Mouse (Mus musculus) forebrain, embryonic 14.5 days (tissue): ENCODE data around the gene Apmap. TPM values are rescaled to one million over a fixed set of nuclear protein-coding genes. Genes with fewer than 3 reads are reported as not detected.

Experiments
- ATAC-seq: fragments of 200-750 bp; cut with Nextera tagmentation; 2 replicates; pipeline ENCODE4 v1.8.0; 2017; ENCODE audit warnings: mild to moderate bottlenecking, moderate library complexity
- DNase-seq: peaks from one replicate; pipeline ENCODE4 v3.0.0-alpha.2; 2015; ENCODE audit warnings: low spot score
- H3K27ac ChIP-seq: fragments of 300-500 bp; sonication (generic); 2 replicates; pipeline ENCODE4 v1.5.1; 2014; ENCODE audit warnings: low read depth, mild to moderate bottlenecking, control low read depth, low read length, moderate library complexity
- H3K27me3 ChIP-seq: fragments of 300-500 bp; sonication (generic); replicated peaks from 2 replicates; pipeline ENCODE4 v1.6.1; 2014; ENCODE audit warnings: low read length, control low read depth, mixed read lengths; ENCODE audit not compliant: control insufficient read depth, insufficient read depth
- H3K36me3 ChIP-seq: fragments of 300-500 bp; sonication (generic); 2 replicates; pipeline ENCODE4 v1.6.1; 2014; ENCODE audit warnings: low read length, control low read depth; ENCODE audit not compliant: control insufficient read depth, insufficient read depth
- H3K4me1 ChIP-seq: fragments of 300-500 bp; sonication (generic); 2 replicates; pipeline ENCODE4 v1.6.1; 2014; ENCODE audit warnings: antibody characterized with exemption, low read length, control low read depth; ENCODE audit not compliant: control insufficient read depth, insufficient read depth
- H3K4me2 ChIP-seq: fragments of 300-500 bp; sonication (generic); 2 replicates; pipeline ENCODE4 v1.6.1; 2014; ENCODE audit warnings: mild to moderate bottlenecking, control low read depth, low read length
- H3K4me3 ChIP-seq: fragments of 300-500 bp; sonication (generic); 2 replicates; pipeline ENCODE4 v1.5.1; 2014; ENCODE audit warnings: low read depth, low read length, control low read depth
- H3K9ac ChIP-seq: fragments of 300-500 bp; sonication (generic); 2 replicates; pipeline ENCODE4 v1.6.1; 2014; ENCODE audit warnings: mild to moderate bottlenecking, low read length, control low read depth, moderate library complexity
- H3K9me3 ChIP-seq: fragments of 300-500 bp; sonication (generic); replicated peaks from 2 replicates; pipeline ENCODE4 v1.6.1; 2016; ENCODE audit warnings: low read length, control low read depth, mixed read lengths; ENCODE audit not compliant: control insufficient read depth
- WGBS: fragments of 180-500 bp; shearing (Covaris S2); extraction: QIAGEN DNeasy Blood & Tissue Kit; methylation state at CpG from one replicate; pipeline ENCODE4 v1.1.7; 2014; 5-methylcytosine and 5-hydroxymethylcytosine counted together
- polyA plus RNA-seq: library from polyadenylated mRNA; unstranded; fragments of >200 nt; fragmentation: Nextera tagmentation; extraction: Ambion mirVana; gene quantifications from 2 replicates; pipeline ENCODE4 v1.2.1, GENCODE M21; 2014

Gene Apmap
- polyA plus RNA-seq, 1 experiment from 2014 or later = 45.9 TPM

- Histone ChIP-seq H3K9ac (peak overlapping the region; percentile 17; the same call in 1 of the 2 replicates), H3K9me3 (no peaks in the 10 kb centered on the region), H3K27ac (peak overlapping the region; percentile 46; the same call in 1 of the 2 replicates), H3K4me2 (no peak overlapping the region), H3K4me1 (peaks cover 37% of the 10 kb centered on the region), H3K27me3 (no peaks in the 10 kb centered on the region), H3K36me3 (no peaks in the 10 kb centered on the region), H3K4me3 (no peak overlapping the region)
- no peak for DNase-seq
- WGBS = 36% methylated on average over 14 of the region's 14 CpGs
- no peak for ATAC-seq
Observed at GRCm38 (mm10) chr2:150647681-150648299, 39.4 kb upstream of the Apmap start.

DNA sequence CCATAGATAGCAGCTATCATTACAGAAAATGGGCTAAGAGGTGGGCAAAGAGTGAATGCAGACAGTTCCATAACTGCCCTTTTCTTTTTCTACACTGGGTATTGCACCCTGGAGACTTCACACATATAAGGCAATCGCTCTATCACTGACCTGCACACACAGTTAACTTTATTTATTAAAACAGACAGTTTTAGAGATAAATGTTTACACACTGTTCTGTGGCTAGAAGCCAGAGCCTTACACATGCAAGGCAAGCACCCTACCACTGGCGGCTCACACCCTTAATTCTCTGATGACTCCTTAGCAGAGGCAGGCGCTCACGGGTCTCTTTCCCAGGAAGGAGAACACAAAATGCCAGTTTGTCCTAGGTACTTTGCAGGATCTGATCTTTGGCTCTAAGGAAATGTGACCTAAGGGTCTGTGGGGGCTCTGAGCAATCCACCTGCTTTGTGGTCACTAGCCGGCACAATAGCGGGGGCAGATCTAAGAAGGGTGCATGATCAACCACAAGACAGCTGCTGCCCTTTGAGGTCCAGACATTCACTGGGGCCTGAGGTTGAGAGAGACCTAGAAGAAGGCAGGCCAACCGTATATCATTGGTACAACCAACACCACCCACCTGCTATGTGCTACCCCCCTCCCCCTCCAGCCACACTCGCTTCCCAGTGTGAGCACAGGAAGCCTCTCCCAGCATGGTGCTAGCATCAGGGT is 38.2 kb upstream of the Apmap start:
- no peak overlapping the region for H3K9ac ChIP-seq
- H3K4me2 ChIP-seq = no peak overlapping the region
- H3K36me3 ChIP-seq = peaks cover 6% of the 10 kb centered on the region; the same call in 1 of the 2 replicates
- peaks cover 44% of the 10 kb centered on the region for H3K4me1 ChIP-seq
- WGBS = 89% methylated on average over 8 of the region's 8 CpGs
- no peaks in the 10 kb centered on the region for H3K27me3 ChIP-seq
- H3K9me3 ChIP-seq = no peaks in the 10 kb centered on the region
- DNase-seq (no peak), ATAC-seq (no peak)
- H3K4me3 ChIP-seq = no peak overlapping the region
- no peak overlapping the region; the same call in 1 of the 2 replicates for H3K27ac ChIP-seq

- H3K36me3 ChIP-seq = peaks cover 8% of the 10 kb centered on the region; the same call in 1 of the 2 replicates
- no peak overlapping the region for H3K4me3 ChIP-seq
- H3K4me2 ChIP-seq = no peak overlapping the region
- WGBS = 93% methylated on average over 4 of the region's 4 CpGs
- DNase-seq (no peak), ATAC-seq (no peak)
- peak overlapping the region; percentile 93; the same call in 1 of the 2 replicates for H3K27ac ChIP-seq
- H3K9ac ChIP-seq = no peak overlapping the region
- no peaks in the 10 kb centered on the region for H3K9me3 ChIP-seq
- no peaks in the 10 kb centered on the region for H3K27me3 ChIP-seq
- peaks cover 36% of the 10 kb centered on the region for H3K4me1 ChIP-seq
Observed at GRCm38 (mm10) chr2:150645225-150645624, 36.9 kb upstream of the Apmap start.

DNA sequence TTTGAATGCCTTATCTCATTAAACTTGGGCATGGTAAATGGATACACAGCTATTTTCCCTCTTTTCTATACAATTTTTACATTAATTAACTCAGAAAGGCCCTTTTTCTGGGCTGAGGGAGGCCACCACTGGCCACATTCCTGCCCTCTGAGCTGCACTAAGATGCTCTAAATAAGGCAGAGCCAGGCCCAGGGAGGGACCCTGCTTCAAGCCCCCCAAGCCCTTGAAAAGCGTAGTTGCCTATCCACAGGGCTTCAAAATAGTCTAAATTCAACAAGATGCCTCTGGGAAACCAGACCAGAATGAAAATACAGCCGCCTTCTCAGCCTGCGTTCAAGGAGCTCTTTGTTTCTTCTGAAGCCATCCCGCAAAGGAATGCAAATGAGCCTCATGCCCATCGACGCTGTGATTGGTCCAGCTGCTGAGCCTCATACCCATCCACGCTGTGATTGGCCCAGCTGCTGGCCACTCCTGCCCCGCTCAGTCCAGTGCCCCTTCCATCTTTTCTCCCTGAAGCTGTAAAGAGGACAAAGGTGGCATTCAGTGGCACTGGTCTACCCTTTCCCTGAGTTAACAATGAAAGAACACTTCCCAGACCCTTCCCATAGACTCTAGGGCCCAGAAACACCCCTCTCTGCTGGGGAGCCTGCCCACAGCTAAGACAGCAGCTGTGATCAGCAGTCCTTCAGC is 35.5 kb upstream of the Apmap start:
- Histone ChIP-seq H3K4me3 (no peak overlapping the region), H3K9ac (peak overlapping the region; percentile 51; the same call in 1 of the 2 replicates), H3K27ac (peak overlapping the region; percentile 93), H3K27me3 (no peaks in the 10 kb centered on the region), H3K4me2 (peak overlapping the region; percentile 22; the same call in 1 of the 2 replicates), H3K4me1 (peaks cover 28% of the 10 kb centered on the region), H3K36me3 (peaks cover 17% of the 10 kb centered on the region; the same call in 1 of the 2 replicates), H3K9me3 (no peaks in the 10 kb centered on the region)
- WGBS = 12% methylated on average over 8 of the region's 8 CpGs
- ATAC-seq (peak; percentile 98), DNase-seq (peak; percentile 96)

DNA sequence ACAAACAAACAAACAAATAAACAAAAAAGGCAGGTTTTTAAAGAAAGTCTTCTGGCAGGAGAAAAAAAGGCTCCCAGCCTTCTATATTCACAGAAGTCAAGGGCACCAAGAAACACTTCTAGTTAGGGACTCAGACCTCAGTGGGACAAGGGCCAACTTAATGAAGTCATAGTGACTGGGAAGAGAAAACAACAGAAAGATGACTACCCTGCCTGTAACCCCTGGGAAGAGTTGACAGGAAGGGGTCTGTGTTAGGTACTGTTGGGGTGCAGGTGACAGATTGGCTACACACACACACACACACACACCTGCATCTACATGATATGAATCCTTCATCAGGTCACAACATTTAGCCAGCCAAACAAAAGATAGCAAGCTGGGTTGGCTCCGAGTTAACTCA is 34.8 kb upstream of the Apmap start:
- Histone ChIP-seq H3K9ac (peak overlapping the region; percentile 2; the same call in 1 of the 2 replicates), H3K4me3 (no peak overlapping the region), H3K36me3 (peaks cover 24% of the 10 kb centered on the region; the same call in 1 of the 2 replicates), H3K27ac (peak overlapping the region; percentile 93), H3K4me1 (peaks cover 29% of the 10 kb centered on the region), H3K9me3 (no peaks in the 10 kb centered on the region), H3K4me2 (no peak overlapping the region), H3K27me3 (no peaks in the 10 kb centered on the region)
- ATAC-seq (no peak), DNase-seq (no peak)
- 24% methylated on average over 1 of the region's 1 CpGs for whole genome bisulfite sequencing

DNA sequence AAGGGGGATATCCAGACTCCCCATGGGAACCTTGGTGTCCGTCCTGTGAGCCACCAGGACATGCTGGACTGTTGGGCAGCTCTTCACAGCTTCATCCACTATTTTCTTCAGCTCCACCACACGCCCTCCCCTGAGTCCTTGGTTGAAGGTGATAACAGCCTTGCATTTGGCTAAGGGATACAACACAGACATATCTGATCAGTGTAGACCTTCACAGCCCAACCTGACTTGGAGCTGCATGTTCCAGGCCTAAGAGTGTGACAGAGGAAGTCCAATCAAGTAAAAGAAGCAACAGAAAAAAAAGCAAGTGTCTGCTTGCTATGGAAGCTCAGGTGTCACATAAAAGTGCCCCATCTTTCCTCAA is 30.0 kb upstream of the Apmap start:
- Histone ChIP-seq H3K4me1 (peaks cover 20% of the 10 kb centered on the region), H3K9ac (no peak overlapping the region), H3K9me3 (no peaks in the 10 kb centered on the region), H3K4me3 (no peak overlapping the region), H3K27ac (peak overlapping the region; percentile 68), H3K4me2 (no peak overlapping the region), H3K36me3 (peaks cover 38% of the 10 kb centered on the region), H3K27me3 (no peaks in the 10 kb centered on the region)
- WGBS = 15% methylated on average over 2 of the region's 2 CpGs
- ATAC-seq (no peak; the same call in 1 of the 2 replicates), DNase-seq (no peak)

- Histone ChIP-seq H3K36me3 (peaks cover 39% of the 10 kb centered on the region), H3K27me3 (no peaks in the 10 kb centered on the region), H3K4me2 (peak overlapping the region; percentile 14; the same call in 1 of the 2 replicates), H3K27ac (peak overlapping the region; percentile 68), H3K9me3 (no peaks in the 10 kb centered on the region), H3K4me1 (peaks cover 20% of the 10 kb centered on the region), H3K4me3 (no peak overlapping the region), H3K9ac (peak overlapping the region; percentile 37)
- peak; percentile 81 for ATAC-seq
- DNase-seq = peak; percentile 58
- 29% methylated on average over 6 of the region's 6 CpGs for WGBS
Observed at GRCm38 (mm10) chr2:150637702-150638369, 29.5 kb upstream of the Apmap start.

- Histone ChIP-seq H3K4me2 (no peak overlapping the region), H3K4me3 (no peak overlapping the region), H3K27ac (no peak overlapping the region), H3K36me3 (peaks cover 39% of the 10 kb centered on the region), H3K9ac (no peak overlapping the region), H3K9me3 (no peaks in the 10 kb centered on the region), H3K27me3 (no peaks in the 10 kb centered on the region), H3K4me1 (peaks cover 14% of the 10 kb centered on the region)
- ATAC-seq (no peak), DNase-seq (no peak)
- WGBS = 68% methylated on average over 3 of the region's 3 CpGs
Observed at GRCm38 (mm10) chr2:150635877-150636446, 27.6 kb upstream of the Apmap start.
